In the genomic region with DNA sequence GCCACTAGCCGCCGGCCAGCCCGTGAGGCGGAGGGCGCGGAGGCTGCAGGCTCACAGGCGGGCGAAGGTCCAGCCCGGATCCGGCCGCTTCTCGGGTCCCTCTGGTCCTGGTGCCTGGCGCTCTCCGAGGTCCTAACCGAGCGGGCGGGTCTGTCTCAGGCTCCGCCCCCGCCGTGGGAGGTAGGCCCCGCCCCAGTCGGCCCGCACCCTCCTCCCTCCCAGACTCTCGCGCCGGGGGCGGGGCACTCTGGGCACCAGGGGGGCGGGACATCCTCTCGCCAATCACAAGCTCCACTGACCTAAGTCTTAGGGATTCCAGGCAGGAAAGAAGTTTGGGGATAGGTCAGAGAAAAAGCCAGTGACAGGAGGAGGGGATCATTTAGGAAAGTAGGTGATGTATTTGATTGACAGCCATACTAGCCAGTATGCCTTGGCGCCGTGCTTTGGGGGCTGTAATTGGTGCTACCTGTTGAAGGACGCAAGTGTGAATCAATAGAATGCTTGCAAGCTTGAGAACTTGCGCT, we compare ENCODE assay signal across 9 mouse cellular contexts. TPM values are rescaled to one million over a fixed set of nuclear protein-coding genes. Genes with fewer than 3 reads are reported as not detected.
DNase-seq lines count a peak whose midpoint lies in the region; ATAC-seq lines count a peak whose summit lies in the region.
"Had no signal": no experiment of that assay in that cellular context is flagged by ENCODE, and none has a peak within 500 bp of the region (broad histone marks: within the 10 kb centered on the region; RNA-seq: fewer than 3 reads in every experiment).

A gene (minus strand): TSS at position 142 of the 524 bp plus-strand sequence.

- peaks cover 6% of the 10 kb centered on the region; the same call in 1 of the 2 replicates for H3K27me3 ChIP-seq in forebrain, embryonic 13.5 days
- peaks cover 13% of the 10 kb centered on the region for H3K27me3 ChIP-seq in heart, embryonic 16.5 days (ENCODE audit: control insufficient read depth, insufficient read depth, low read length)
- H3K27me3 ChIP-seq in liver, embryonic 12.5 days (replicated peaks): peaks cover 23% of the 10 kb centered on the region
- H3K27me3 ChIP-seq in neural tube, embryonic 12.5 days (replicated peaks): no peaks in the 10 kb centered on the region

- H3K4me2 ChIP-seq in forebrain, embryonic 13.5 days: peak within 1 kb of the TSS; percentile 93
- H3K4me2 ChIP-seq in heart, embryonic 16.5 days (ENCODE audit: low read depth, low read length): peak within 1 kb of the TSS; percentile 99
- H3K4me2 ChIP-seq in liver, embryonic 12.5 days: peak within 1 kb of the TSS; percentile 77
- H3K4me2 ChIP-seq in neural tube, embryonic 12.5 days (replicated peaks): peak within 1 kb of the TSS; percentile 95

- no peaks in the 10 kb centered on the region for H3K9me3 ChIP-seq in forebrain, embryonic 13.5 days (replicated peaks)
- H3K9me3 ChIP-seq in heart, embryonic 16.5 days (replicated peaks; ENCODE audit: control insufficient read depth, low read length): no peaks in the 10 kb centered on the region
- no peaks in the 10 kb centered on the region for H3K9me3 ChIP-seq in liver, embryonic 12.5 days (replicated peaks)
- no peaks in the 10 kb centered on the region for H3K9me3 ChIP-seq in neural tube, embryonic 12.5 days

- peak within 1 kb of the TSS; percentile 78 for H3K9ac ChIP-seq in forebrain, embryonic 13.5 days
- H3K9ac ChIP-seq in heart, embryonic 16.5 days (ENCODE audit: low read length): peak within 1 kb of the TSS; percentile 47; the same call in 1 of the 2 replicates
- no peak within 1 kb of the TSS for H3K9ac ChIP-seq in liver, embryonic 12.5 days
- peak within 1 kb of the TSS; percentile 73 for H3K9ac ChIP-seq in neural tube, embryonic 12.5 days

- peak; percentile 94 for ATAC-seq in forebrain, embryonic 13.5 days
- peak; percentile 98 for ATAC-seq in heart, embryonic 16.5 days (replicated peaks; ENCODE audit: extremely low read depth, insufficient read depth, low FRiP score)
- peak; percentile 95 for ATAC-seq in liver, embryonic 12.5 days
- peak; percentile 96 for ATAC-seq in neural tube, embryonic 12.5 days (ENCODE audit: low FRiP score, low read depth)

- 0% methylated on average over 24 of the region's 33 CpGs for WGBS in forebrain, embryonic 13.5 days
- under 1% methylated on average over 32 of the region's 33 CpGs for WGBS in heart, embryonic 16.5 days
- WGBS in liver, embryonic 12.5 days (ENCODE audit: insufficient replicate concordance): under 1% methylated on average over 33 of the region's 33 CpGs
- WGBS in neural tube, embryonic 12.5 days: under 1% methylated on average over 31 of the region's 33 CpGs

- H3K4me1 ChIP-seq in forebrain, embryonic 13.5 days: no peaks in the 10 kb centered on the region; the same call in 1 of the 2 replicates
- H3K4me1 ChIP-seq in heart, embryonic 16.5 days (ENCODE audit: control insufficient read depth, insufficient read depth, low read length): peaks cover 8% of the 10 kb centered on the region
- H3K4me1 ChIP-seq in liver, embryonic 12.5 days: peaks cover 11% of the 10 kb centered on the region
- peaks cover 5% of the 10 kb centered on the region; the same call in 1 of the 2 replicates for H3K4me1 ChIP-seq in neural tube, embryonic 12.5 days

- no peak within 1 kb of the TSS for H3K27ac ChIP-seq in forebrain, embryonic 13.5 days
- no peak within 1 kb of the TSS for H3K27ac ChIP-seq in heart, embryonic 16.5 days (ENCODE audit: low read length)
- H3K27ac ChIP-seq in liver, embryonic 12.5 days: no peak within 1 kb of the TSS
- H3K27ac ChIP-seq in neural tube, embryonic 12.5 days: no peak within 1 kb of the TSS

- peak within 1 kb of the TSS; percentile 70 for H3K4me3 ChIP-seq in forebrain, embryonic 13.5 days
- peak within 1 kb of the TSS; percentile 60 for H3K4me3 ChIP-seq in heart, embryonic 16.5 days (ENCODE audit: low read length)
- H3K4me3 ChIP-seq in liver, embryonic 12.5 days: peak within 1 kb of the TSS; percentile 52
- H3K4me3 ChIP-seq in neural tube, embryonic 12.5 days: peak within 1 kb of the TSS; percentile 65

- peak; percentile 7 for DNase-seq in 3134 (ENCODE audit: extremely low read depth, insufficient read length, low spot score)
- peak; percentile 36 for DNase-seq in c-Kit-positive CD71-positive TER-119-negative erythroid progenitor cells, embryonic 14.5 days (ENCODE audit: low read depth)
- DNase-seq in kidney, postnatal 25 days: peak; percentile 92 to 96
- DNase-seq in telencephalon, adult 2 months (ENCODE audit: low read depth, low spot score): peak; percentile 98

- no peaks in the 10 kb centered on the region for H3K36me3 ChIP-seq in forebrain, embryonic 13.5 days (ENCODE audit: poor library complexity, severe bottlenecking)
- H3K36me3 ChIP-seq in heart, embryonic 16.5 days (ENCODE audit: control insufficient read depth, insufficient read depth): no peaks in the 10 kb centered on the region
- no peaks in the 10 kb centered on the region for H3K36me3 ChIP-seq in liver, embryonic 12.5 days
- no peaks in the 10 kb centered on the region for H3K36me3 ChIP-seq in neural tube, embryonic 12.5 days

RNA-seq across cellular contexts. Expression of the gene that starts here (rescaled TPM):
- polyA plus RNA-seq in forebrain, embryonic 13.5 days (2015; fragmentation: Nextera tagmentation; extraction: Ambion mirVana): 4.5 and 4.7 TPM in 2 replicates
- polyA plus RNA-seq in heart, embryonic 16.5 days (2015; fragmentation: Nextera tagmentation; extraction: Ambion mirVana): 0.17 and 0.26 TPM in 2 replicates
- polyA plus RNA-seq in liver, embryonic 12.5 days (2016; fragmentation: Nextera tagmentation; extraction: Ambion mirVana): 0.08 and 0.19 TPM in 2 replicates
- polyA plus RNA-seq in neural tube, embryonic 12.5 days (2016; fragmentation: Nextera tagmentation; extraction: Ambion mirVana): 5.4 and 7.2 TPM in 2 replicates
- polyA plus RNA-seq: C2C12 had no signal

Comparison
In these comparisons a context has a peak if more than half of its experiments do, and no peak if none do; other contexts are left out.
1. Peak in ATAC-seq, H3K4me3 ChIP-seq, H3K9ac ChIP-seq and H3K4me2 ChIP-seq in heart, embryonic 16.5 days; RNA of the gene not detected or under 1 TPM.
2. Peak in ATAC-seq, H3K4me3 ChIP-seq and H3K4me2 ChIP-seq in liver, embryonic 12.5 days; RNA of the gene not detected or under 1 TPM.
3. DNase-seq: peak in every context shown above with its lines; median percentile 98 in telencephalon, adult 2 months; 94 in kidney, postnatal 25 days; 36 in c-Kit-positive CD71-positive TER-119-negative erythroid progenitor cells, embryonic 14.5 days; 7 in 3134.